Mouse (Mus musculus) liver, embryonic 16.5 days (tissue): ENCODE results near the gene Cfap157. TPM values are rescaled to one million over a fixed set of nuclear protein-coding genes. Genes with fewer than 3 reads are reported as not detected.

Experiments used
- ATAC-seq: fragments of 200-750 bp; cut with Nextera tagmentation; 2 replicates; pipeline ENCODE4 v1.8.0; 2017; ENCODE audit warnings: low read depth, mild to moderate bottlenecking, moderate number of reproducible peaks, moderate library complexity
- H3K27ac ChIP-seq: fragments of 300-500 bp; sonication (generic); 2 replicates; pipeline ENCODE4 v1.5.1; 2014; ENCODE audit warnings: mild to moderate bottlenecking, low read length
- H3K27me3 ChIP-seq: fragments of 300-500 bp; sonication (generic); 2 replicates; pipeline ENCODE4 v1.6.1; 2014; ENCODE audit warnings: low read depth, low read length, mixed read lengths; ENCODE audit not compliant: control insufficient read depth, insufficient read depth
- H3K36me3 ChIP-seq: fragments of 300-500 bp; sonication (generic); 2 replicates; pipeline ENCODE4 v1.6.1; 2014; ENCODE audit warnings: mild to moderate bottlenecking; ENCODE audit not compliant: control insufficient read depth, insufficient read depth
- H3K4me1 ChIP-seq: fragments of 300-500 bp; sonication (generic); 2 replicates; pipeline ENCODE4 v1.6.1; 2014; ENCODE audit warnings: low read depth, low read length, mixed read lengths; ENCODE audit not compliant: control insufficient read depth
- H3K4me2 ChIP-seq: fragments of 300-500 bp; sonication (generic); 2 replicates; pipeline ENCODE4 v1.6.1; 2014; ENCODE audit warnings: low read depth, low read length, mixed read lengths
- H3K4me3 ChIP-seq: fragments of 300-500 bp; sonication (generic); 2 replicates; pipeline ENCODE4 v1.5.1; 2014; ENCODE audit warnings: low read depth, mild to moderate bottlenecking, low read length
- H3K9ac ChIP-seq: fragments of 300-500 bp; sonication (generic); 2 replicates; pipeline ENCODE4 v1.6.1; 2014; ENCODE audit warnings: low read depth, low read length
- H3K9me3 ChIP-seq: fragments of 300-500 bp; sonication (generic); replicated peaks from 2 replicates; pipeline ENCODE4 v1.6.1; 2016; ENCODE audit warnings: low read length; ENCODE audit not compliant: control insufficient read depth
- WGBS: fragments of 180-500 bp; shearing (Covaris S2); extraction: QIAGEN DNeasy Blood & Tissue Kit; methylation state at CpG from one replicate; pipeline ENCODE4 v1.1.7; 2014; ENCODE audit not compliant: insufficient replicate concordance; 5-methylcytosine and 5-hydroxymethylcytosine counted together
- polyA plus RNA-seq: library from polyadenylated mRNA; unstranded; fragments of >200 nt; fragmentation: Nextera tagmentation; extraction: Ambion mirVana; gene quantifications from 2 replicates; pipeline ENCODE4 v1.2.1, GENCODE M21; 2015

The Cfap157 gene
- 0.05 TPM in 1 of 2 replicates, not detected in the other for polyA plus RNA-seq

- WGBS: 42% methylated on average over 4 of the region's 4 CpGs
- Histone ChIP-seq H3K4me1 (no peaks in the 10 kb centered on the region), H3K27ac (no peak within 1 kb of the TSS), H3K36me3 (no peaks in the 10 kb centered on the region), H3K27me3 (no peaks in the 10 kb centered on the region), H3K4me2 (no peak within 1 kb of the TSS), H3K9ac (no peak within 1 kb of the TSS), H3K9me3 (no peaks in the 10 kb centered on the region), H3K4me3 (no peak within 1 kb of the TSS)
- ATAC-seq: no peak
Observed at GRCm38 (mm10) chr2:32784048-32784681, at the start of gene Cfap157. Gene Cfap157, minus strand, starts transcription at chr2:32784428.

GRCm38 (mm10) chr2:32828979-32829676 is 44.9 kb upstream of the Cfap157 start:
- 29% methylated on average over 11 of the region's 11 CpGs for WGBS

GRCm38 (mm10) chr2:32825796-32826195 is 41.6 kb upstream of the Cfap157 start:
- no peaks in the 10 kb centered on the region for H3K9me3 ChIP-seq
- ATAC-seq: no peak
- H3K4me1 ChIP-seq: no peaks in the 10 kb centered on the region
- no peak overlapping the region for H3K4me2 ChIP-seq
- WGBS: 69% methylated on average over 6 of the region's 6 CpGs
- no peaks in the 10 kb centered on the region for H3K36me3 ChIP-seq
- H3K4me3 ChIP-seq: no peak overlapping the region
- no peak overlapping the region for H3K27ac ChIP-seq
- H3K27me3 ChIP-seq: no peaks in the 10 kb centered on the region
- no peak overlapping the region for H3K9ac ChIP-seq

More at GRCm38 (mm10) chr2:32828979-32829676, 44.9 kb upstream of the Cfap157 start:
- no peak for ATAC-seq
- H3K9ac ChIP-seq: no peak overlapping the region
- H3K4me1 ChIP-seq: no peaks in the 10 kb centered on the region
- no peak overlapping the region for H3K27ac ChIP-seq
- no peaks in the 10 kb centered on the region for H3K9me3 ChIP-seq
- no peaks in the 10 kb centered on the region for H3K27me3 ChIP-seq
- no peak overlapping the region for H3K4me2 ChIP-seq
- no peak overlapping the region for H3K4me3 ChIP-seq
- H3K36me3 ChIP-seq: no peaks in the 10 kb centered on the region

DNA sequence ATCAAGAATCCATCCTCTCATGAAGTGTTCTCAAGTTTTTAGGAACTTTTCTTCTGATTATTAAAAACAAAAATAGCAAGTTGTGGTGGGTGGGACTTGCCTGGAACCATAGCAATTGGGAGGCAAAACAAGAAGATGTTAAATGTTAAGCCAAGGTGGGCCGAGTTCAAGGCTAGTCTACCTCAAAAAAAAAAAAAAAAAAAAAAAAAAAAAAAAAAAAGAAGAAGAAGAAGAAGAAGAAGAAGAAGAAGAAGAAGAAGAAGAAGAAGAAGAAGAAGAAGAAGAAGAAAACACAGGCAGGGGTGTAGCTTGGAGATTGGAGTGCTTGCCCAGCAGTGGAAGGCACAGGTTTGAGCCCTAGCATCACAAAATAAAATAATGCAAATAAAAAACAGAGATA is 40.5 kb upstream of the Cfap157 start:
- H3K4me2 ChIP-seq: no peak overlapping the region
- no peaks in the 10 kb centered on the region for H3K27me3 ChIP-seq
- 57% methylated on average over 1 of the region's 1 CpGs for WGBS
- H3K36me3 ChIP-seq: no peaks in the 10 kb centered on the region
- H3K4me1 ChIP-seq: no peaks in the 10 kb centered on the region
- no peaks in the 10 kb centered on the region for H3K9me3 ChIP-seq
- H3K9ac ChIP-seq: no peak overlapping the region
- ATAC-seq: no peak
- no peak overlapping the region for H3K4me3 ChIP-seq
- no peak overlapping the region for H3K27ac ChIP-seq

DNA sequence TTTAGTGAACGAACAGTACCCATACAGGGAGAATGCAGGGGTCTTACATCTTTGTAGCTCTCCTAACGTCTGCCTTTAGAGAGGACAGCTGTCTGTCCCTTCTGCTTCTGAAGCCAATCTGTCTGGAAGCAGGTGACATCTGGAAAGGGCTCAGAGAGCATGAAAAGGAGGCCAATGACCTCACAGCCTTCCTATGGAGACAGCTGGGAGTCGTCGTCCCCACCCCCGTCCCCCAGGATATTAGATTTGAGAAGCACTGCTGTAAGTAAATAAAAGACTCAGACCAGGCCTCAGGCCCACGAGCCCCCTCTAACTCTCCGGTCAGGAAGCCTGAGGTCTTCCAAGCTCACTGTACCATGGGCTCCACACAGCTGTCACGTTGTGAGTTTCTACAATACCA is 40.0 kb upstream of the Cfap157 start:
- H3K4me3 ChIP-seq: no peak overlapping the region
- H3K4me2 ChIP-seq: no peak overlapping the region
- no peak overlapping the region for H3K9ac ChIP-seq
- no peaks in the 10 kb centered on the region for H3K4me1 ChIP-seq
- H3K27me3 ChIP-seq: no peaks in the 10 kb centered on the region
- no peak overlapping the region for H3K27ac ChIP-seq
- whole genome bisulfite sequencing: 58% methylated on average over 8 of the region's 8 CpGs
- no peaks in the 10 kb centered on the region for H3K9me3 ChIP-seq
- no peak for ATAC-seq
- no peaks in the 10 kb centered on the region for H3K36me3 ChIP-seq

GRCm38 (mm10) chr2:32823579-32824154 is 39.4 kb upstream of the Cfap157 start:
- no peak overlapping the region for H3K9ac ChIP-seq
- 70% methylated on average over 8 of the region's 8 CpGs for WGBS
- H3K4me2 ChIP-seq: no peak overlapping the region
- no peaks in the 10 kb centered on the region for H3K4me1 ChIP-seq
- no peak overlapping the region for H3K4me3 ChIP-seq
- ATAC-seq: no peak
- no peak overlapping the region for H3K27ac ChIP-seq
- no peaks in the 10 kb centered on the region for H3K36me3 ChIP-seq
- H3K9me3 ChIP-seq: no peaks in the 10 kb centered on the region
- H3K27me3 ChIP-seq: no peaks in the 10 kb centered on the region

DNA sequence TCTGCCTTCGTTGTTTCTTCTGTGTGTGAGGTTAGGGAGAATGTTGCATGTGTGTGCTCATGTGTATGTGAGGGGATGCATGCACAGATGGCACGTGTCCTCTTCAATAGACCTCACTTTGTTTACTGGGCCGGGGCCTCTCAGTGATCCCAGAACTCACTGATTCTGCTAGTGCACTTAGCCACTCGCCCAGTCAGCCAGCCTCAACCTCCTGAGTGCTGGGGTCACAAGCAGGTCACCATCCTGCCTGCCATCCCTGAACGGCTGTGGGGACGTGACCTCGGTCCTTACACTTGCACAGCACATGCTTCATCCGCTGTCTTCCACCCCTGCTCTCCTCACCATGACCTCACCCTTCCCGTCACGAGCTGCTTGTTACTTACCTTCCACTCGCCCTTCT is 38.9 kb upstream of the Cfap157 start:
- no peak for ATAC-seq
- Histone ChIP-seq H3K4me2 (no peak overlapping the region), H3K4me1 (no peaks in the 10 kb centered on the region), H3K9ac (no peak overlapping the region), H3K27me3 (no peaks in the 10 kb centered on the region), H3K36me3 (no peaks in the 10 kb centered on the region), H3K4me3 (no peak overlapping the region), H3K9me3 (no peaks in the 10 kb centered on the region), H3K27ac (no peak overlapping the region)
- WGBS: 64% methylated on average over 11 of the region's 11 CpGs

DNA sequence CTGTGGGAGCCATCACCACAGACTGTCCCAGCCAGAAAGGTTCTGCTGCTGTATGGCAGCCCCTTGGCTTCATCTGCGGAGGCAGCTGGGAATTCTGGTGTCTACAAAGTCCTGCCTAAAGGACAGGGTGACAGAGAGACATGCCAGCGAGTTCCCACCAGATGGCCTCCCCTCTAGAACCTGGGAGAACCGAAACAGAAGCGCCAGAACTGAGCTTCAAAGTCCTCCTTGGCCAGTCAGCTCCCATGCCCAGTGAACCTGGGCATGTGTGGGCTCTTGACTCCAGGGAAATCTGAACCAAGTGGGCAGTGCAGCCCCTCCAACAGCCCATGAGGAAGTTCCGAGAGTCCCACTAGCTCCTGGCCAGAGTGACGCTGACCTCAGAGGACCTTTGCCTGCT is 38.4 kb upstream of the Cfap157 start:
- Histone ChIP-seq H3K9ac (no peak overlapping the region), H3K4me2 (no peak overlapping the region), H3K27ac (no peak overlapping the region), H3K4me1 (no peaks in the 10 kb centered on the region), H3K9me3 (no peaks in the 10 kb centered on the region), H3K36me3 (no peaks in the 10 kb centered on the region), H3K27me3 (no peaks in the 10 kb centered on the region), H3K4me3 (no peak overlapping the region)
- WGBS: 65% methylated on average over 6 of the region's 6 CpGs
- ATAC-seq: no peak
